Mouse (Mus musculus) heart, postnatal 4 days (tissue): Measurements from ENCODE around the gene Cryba2. TPM values are rescaled to one million over a fixed set of nuclear protein-coding genes. Genes with fewer than 3 reads are reported as not detected.

ENCODE experiments used
- DNase-seq: peaks from one replicate; pipeline ENCODE4 v3.0.0; 2021
- total RNA-seq, 2 experiments: library from RNA; stranded (reverse); gene quantifications; 2 replicates each; pipeline ENCODE4 v1.2.3; 2021

The Cryba2 gene
- total RNA-seq: not detected

GRCm38 (mm10) chr1:74893134-74893855 lies at the start of gene Cryba2:
Gene Cryba2, minus strand, starts transcription at chr1:74893143.
- peak; percentile 62 for DNase-seq

GRCm38 (mm10) chr1:74941651-74942360 lies 48.9 kb upstream of the Cryba2 start:
- DNase-seq: no peak

- peak; percentile 26 for DNase-seq
Observed at GRCm38 (mm10) chr1:74939762-74940161, 46.8 kb upstream of the Cryba2 start.

GRCm38 (mm10) chr1:74936221-74936830 lies 43.4 kb upstream of the Cryba2 start:
- DNase-seq: no peak

GRCm38 (mm10) chr1:74935402-74935801 lies 42.5 kb upstream of the Cryba2 start, which contains the start of gene Cfap65:
Gene Cfap65, minus strand, starts transcription at chr1:74935599.
- peak; percentile 27 for DNase-seq

GRCm38 (mm10) chr1:74927621-74928296 lies 34.8 kb upstream of the Cryba2 start:
- DNase-seq: no peak

- DNase-seq: peak; percentile 61
Observed at GRCm38 (mm10) chr1:74926721-74927120, 33.8 kb upstream of the Cryba2 start.

- no peak for DNase-seq
Observed at GRCm38 (mm10) chr1:74924464-74924863, 31.5 kb upstream of the Cryba2 start.

GRCm38 (mm10) chr1:74915706-74916105 lies 22.8 kb upstream of the Cryba2 start:
- DNase-seq: no peak

GRCm38 (mm10) chr1:74902191-74902590 lies 9.2 kb upstream of the Cryba2 start:
- DNase-seq: no peak

- peak; percentile 65 for DNase-seq
Observed at GRCm38 (mm10) chr1:74901686-74902085, 8.7 kb upstream of the Cryba2 start.

- DNase-seq: no peak
Observed at GRCm38 (mm10) chr1:74900341-74901285, 7.7 kb upstream of the Cryba2 start.

- DNase-seq: no peak
Observed at GRCm38 (mm10) chr1:74898656-74899431, 5.9 kb upstream of the Cryba2 start.

GRCm38 (mm10) chr1:74897976-74898375 lies 5.0 kb upstream of the Cryba2 start:
- DNase-seq: no peak

GRCm38 (mm10) chr1:74894966-74895365 lies 2.0 kb upstream of the Cryba2 start:
- DNase-seq: peak; percentile 71

GRCm38 (mm10) chr1:74892351-74893133 lies 401 bp downstream of the Cryba2 start:
- no peak for DNase-seq

- DNase-seq: peak; percentile 70
Observed at GRCm38 (mm10) chr1:74891513-74891912, 1.4 kb downstream of the Cryba2 start.

GRCm38 (mm10) chr1:74885369-74886042 lies 7.4 kb downstream of the Cryba2 start, which contains the start of gene Fev:
Gene Fev, minus strand, starts transcription at chr1:74885419.
- no peak for DNase-seq
